Mouse (Mus musculus) kidney, embryonic 15.5 days (tissue): ENCODE results near the gene Vegfb. TPM values are rescaled to one million over a fixed set of nuclear protein-coding genes. Genes with fewer than 3 reads are reported as not detected.
A peak's percentile ranks its signal among the peaks of the same experiment; 100 is the strongest.
"Not testable (repeated sequence)": the region's sequence is repeated elsewhere in the genome, so short reads cannot be mapped to it uniquely, and the experiment has no call there.

Experiments used
- ATAC-seq: fragments of 200-750 bp; cut with Nextera tagmentation; replicated peaks from 2 replicates; pipeline ENCODE4 v1.8.0; 2017; ENCODE audit warnings: moderate TSS enrichment; ENCODE audit not compliant: low FRiP score
- H3K27ac ChIP-seq: fragments of 300-500 bp; sonication (generic); 2 replicates; pipeline ENCODE4 v1.5.1; 2015; ENCODE audit warnings: mild to moderate bottlenecking, inconsistent platforms
- H3K27me3 ChIP-seq: fragments of 300-500 bp; sonication (generic); 2 replicates; pipeline ENCODE4 v1.6.1; 2015; ENCODE audit warnings: inconsistent platforms
- H3K36me3 ChIP-seq: fragments of 300-500 bp; sonication (generic); 2 replicates; pipeline ENCODE4 v1.6.1; 2015; ENCODE audit warnings: inconsistent platforms
- H3K4me1 ChIP-seq: fragments of 300-500 bp; sonication (generic); 2 replicates; pipeline ENCODE4 v1.6.1; 2015; ENCODE audit warnings: inconsistent platforms
- H3K4me2 ChIP-seq: fragments of 300-500 bp; sonication (generic); 2 replicates; pipeline ENCODE4 v1.6.1; 2015; ENCODE audit warnings: moderate library complexity, mild to moderate bottlenecking, inconsistent platforms
- H3K4me3 ChIP-seq: fragments of 300-500 bp; sonication (generic); replicated peaks from 2 replicates; pipeline ENCODE4 v1.5.1; 2015; ENCODE audit warnings: mild to moderate bottlenecking, inconsistent platforms
- H3K9ac ChIP-seq: fragments of 300-500 bp; sonication (generic); 2 replicates; pipeline ENCODE4 v1.6.1; 2015; ENCODE audit warnings: mild to moderate bottlenecking, inconsistent platforms
- H3K9me3 ChIP-seq: fragments of 300-500 bp; sonication (generic); replicated peaks from 2 replicates; pipeline ENCODE4 v1.6.1; 2016; ENCODE audit warnings: inconsistent platforms
- WGBS: fragments of 180-500 bp; shearing (Covaris S2); methylation state at CpG from one replicate; pipeline ENCODE4 v1.1.7; 2015; ENCODE audit warnings: mixed read lengths; 5-methylcytosine and 5-hydroxymethylcytosine counted together
- polyA plus RNA-seq: library from polyadenylated mRNA; unstranded; fragments of >200 nt; fragmentation: Nextera tagmentation; extraction: Ambion mirVana; gene quantifications from 2 replicates; pipeline ENCODE4 v1.2.1, GENCODE M21; 2015

Gene Vegfb
- polyA plus RNA-seq, 1 experiment from 2014 or later = 41.0 TPM

DNA sequence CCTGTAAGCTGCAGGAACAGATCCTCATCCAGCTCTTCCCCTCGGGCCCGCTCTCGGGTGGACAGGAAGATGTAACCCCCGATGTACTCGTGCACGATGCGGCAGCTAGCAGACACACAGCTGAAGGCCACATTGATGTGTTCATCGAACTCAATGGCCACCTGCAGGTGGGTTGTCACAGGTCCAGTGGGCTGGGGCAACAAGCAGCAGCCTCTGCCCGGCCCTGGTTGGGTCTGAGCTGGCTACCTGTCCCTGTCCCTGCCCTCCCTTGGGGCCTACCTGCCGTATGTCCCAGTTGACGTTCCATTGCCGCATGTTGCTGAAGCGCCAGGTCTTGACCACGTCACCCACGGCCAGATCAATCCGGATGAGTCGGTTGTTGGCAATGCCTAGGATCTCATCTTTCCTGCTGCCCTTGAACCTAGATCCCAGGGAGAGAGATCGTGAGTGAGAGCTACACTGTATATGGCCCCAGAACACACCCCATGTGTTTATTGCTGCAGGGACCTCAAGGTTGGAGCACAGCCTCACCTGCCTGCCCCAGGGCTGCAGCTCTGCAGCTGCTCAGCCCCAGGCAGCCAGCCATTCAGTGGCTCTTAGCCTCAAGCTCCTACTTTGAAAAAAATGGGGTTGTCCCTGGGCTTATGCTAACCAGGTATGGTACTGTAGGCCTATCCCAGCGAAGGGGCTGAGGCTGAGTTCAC is 12.1 kb upstream of the Vegfb start:
- Histone ChIP-seq H3K9ac (no peak overlapping the region), H3K27ac (no peak overlapping the region), H3K36me3 (peaks cover 24% of the 10 kb centered on the region), H3K4me3 (no peak overlapping the region), H3K4me1 (peaks cover 30% of the 10 kb centered on the region), H3K9me3 (no peaks in the 10 kb centered on the region), H3K4me2 (no peak overlapping the region), H3K27me3 (no peaks in the 10 kb centered on the region)
- 95% methylated on average over 19 of the region's 19 CpGs for WGBS
- no peak for ATAC-seq

DNA sequence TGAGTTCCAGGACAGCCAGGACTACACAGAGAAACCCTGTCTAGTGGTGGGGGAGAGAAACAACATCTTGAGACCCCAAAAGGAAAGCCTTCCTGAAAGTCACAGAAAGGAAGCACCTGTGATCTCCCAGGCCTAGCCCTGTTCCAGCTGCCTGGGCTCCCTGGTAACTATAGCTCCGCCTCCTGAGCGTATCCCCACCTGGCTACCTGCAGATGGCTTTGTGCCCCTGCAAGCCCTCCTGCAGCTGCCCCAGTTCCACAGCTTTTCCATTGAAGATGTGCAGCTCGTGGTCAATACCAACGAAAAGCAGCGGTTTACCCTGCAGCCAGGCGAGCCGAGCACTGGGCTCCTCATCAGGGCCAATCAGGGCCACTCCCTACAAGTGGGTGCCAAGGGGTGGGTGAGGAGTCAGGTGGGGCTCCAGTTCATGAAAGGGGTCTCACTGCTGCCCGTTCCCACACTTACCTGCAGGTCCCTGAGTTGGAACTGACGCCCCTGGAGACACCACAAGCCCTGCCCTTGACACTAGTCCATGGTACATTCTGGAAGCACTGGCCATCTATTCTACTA is 10.4 kb upstream of the Vegfb start:
- Histone ChIP-seq H3K36me3 (peaks cover 24% of the 10 kb centered on the region), H3K27ac (no peak overlapping the region), H3K9ac (no peak overlapping the region), H3K4me2 (no peak overlapping the region), H3K4me3 (no peak overlapping the region), H3K27me3 (no peaks in the 10 kb centered on the region), H3K9me3 (no peaks in the 10 kb centered on the region), H3K4me1 (peaks cover 44% of the 10 kb centered on the region)
- WGBS = 89% methylated on average over 9 of the region's 9 CpGs
- no peak for ATAC-seq

DNA sequence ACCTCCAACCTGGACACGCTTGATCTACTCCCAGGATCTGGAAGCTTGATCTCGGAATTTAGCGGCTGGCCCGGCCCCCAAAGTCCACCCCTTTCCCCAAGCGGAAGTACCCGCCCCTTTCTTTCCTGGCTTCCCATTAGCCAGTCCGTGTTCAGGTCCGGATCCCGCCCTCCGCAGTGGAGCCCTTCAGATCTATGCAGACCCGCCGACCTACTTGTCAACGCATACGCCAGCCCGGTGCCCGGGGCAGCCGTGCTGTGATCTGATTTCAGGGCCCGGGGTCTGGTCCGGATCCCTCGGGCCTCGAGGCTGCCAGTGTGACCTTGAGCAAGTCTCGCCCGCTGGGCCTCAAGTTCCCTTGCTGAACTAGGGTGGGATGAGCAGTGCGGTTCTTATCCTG is 8.6 kb upstream of the Vegfb start, which contains the start of the genes Nudt22 and Trpt1:
Gene Nudt22 (minus strand): TSS at position 112 of the 400 bp plus-strand sequence.
Gene Trpt1 (plus strand): TSS at position 126 of the 400 bp plus-strand sequence.
- Histone ChIP-seq H3K4me1 (peaks cover 54% of the 10 kb centered on the region), H3K27ac (peak within 1 kb of the TSS; percentile 80), H3K4me3 (peak within 1 kb of the TSS; percentile 58), H3K27me3 (no peaks in the 10 kb centered on the region), H3K9me3 (no peaks in the 10 kb centered on the region), H3K36me3 (peaks cover 24% of the 10 kb centered on the region), H3K4me2 (peak within 1 kb of the TSS; percentile 82), H3K9ac (peak within 1 kb of the TSS; percentile 72)
- peak; percentile 80 for ATAC-seq
- under 1% methylated on average over 24 of the region's 24 CpGs for WGBS

DNA sequence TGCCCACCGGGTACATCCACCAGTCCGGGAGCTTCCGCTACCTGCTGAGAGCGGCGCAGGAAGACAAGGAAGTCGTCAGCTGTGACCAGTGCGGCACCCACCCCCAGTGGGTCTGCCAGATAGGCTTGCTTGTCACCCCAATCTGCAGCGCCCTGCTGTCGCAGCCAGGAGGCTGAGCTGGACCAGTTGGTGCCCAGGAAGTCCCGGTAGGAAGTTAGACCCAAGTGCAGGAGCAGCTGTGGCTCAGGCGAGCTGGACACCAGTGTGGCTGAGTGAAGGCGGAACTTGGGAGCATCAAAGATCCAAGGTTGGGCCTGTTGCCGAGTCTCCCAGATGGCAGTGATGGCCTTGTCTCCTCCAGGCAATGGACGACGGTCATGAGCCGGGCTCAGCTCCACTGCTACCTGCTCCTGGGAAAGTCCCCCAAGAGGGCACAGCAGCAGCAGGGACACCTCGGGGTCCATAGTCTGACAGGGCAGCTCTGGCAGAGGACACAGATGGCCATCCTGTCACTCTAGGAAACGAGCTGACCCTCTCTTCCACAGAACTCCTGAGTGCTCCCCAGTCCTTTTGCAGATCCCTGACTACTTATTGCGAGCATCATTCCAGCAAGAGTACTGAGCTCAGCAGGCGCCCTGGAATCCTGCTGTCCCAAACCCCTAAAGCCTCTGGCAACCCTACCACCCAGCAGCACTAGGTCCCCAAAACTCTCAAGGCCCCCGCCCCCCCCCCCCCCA is 8.0 kb upstream of the Vegfb start:
- Histone ChIP-seq H3K27me3 (no peaks in the 10 kb centered on the region), H3K36me3 (peaks cover 23% of the 10 kb centered on the region), H3K9me3 (no peaks in the 10 kb centered on the region), H3K27ac (peak overlapping the region; percentile 68), H3K4me3 (peak overlapping the region; percentile 58), H3K9ac (peak overlapping the region; percentile 72), H3K4me2 (peak overlapping the region; percentile 82), H3K4me1 (peaks cover 54% of the 10 kb centered on the region)
- WGBS = 42% methylated on average over 21 of the region's 21 CpGs
- ATAC-seq = no peak

DNA sequence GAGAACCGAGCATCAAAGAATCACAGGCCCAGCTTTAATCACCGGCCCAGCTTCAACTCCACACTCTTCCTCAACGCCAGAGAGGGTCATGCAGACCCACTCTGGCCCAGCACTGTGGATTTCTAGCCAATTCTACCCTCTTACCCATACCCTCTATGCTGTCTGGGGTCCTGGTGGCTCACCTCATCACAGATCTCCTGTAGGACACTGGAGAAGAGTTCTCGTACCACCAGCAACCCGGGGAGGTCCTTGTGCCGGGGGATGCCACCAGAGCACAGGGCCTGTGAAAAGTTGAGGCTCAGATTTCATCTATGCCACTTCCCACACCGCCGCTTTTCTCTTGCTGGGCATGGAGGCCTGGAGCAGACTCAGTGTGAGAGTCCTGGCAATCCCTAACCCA is 7.0 kb upstream of the Vegfb start:
- Histone ChIP-seq H3K4me1 (peaks cover 56% of the 10 kb centered on the region), H3K27me3 (no peaks in the 10 kb centered on the region), H3K9ac (0 out of 2 replicates have a peak overlapping the region, but pooled peaks have one; percentile 72), H3K9me3 (no peaks in the 10 kb centered on the region), H3K4me3 (peak overlapping the region; percentile 58), H3K36me3 (peaks cover 14% of the 10 kb centered on the region), H3K4me2 (peak overlapping the region; percentile 82), H3K27ac (peak overlapping the region; percentile 39; the same call in 1 of the 2 replicates)
- WGBS = 71% methylated on average over 8 of the region's 8 CpGs
- ATAC-seq = no peak

GRCm38 (mm10) chr19:6994002-6994401 is 6.6 kb upstream of the Vegfb start:
- Histone ChIP-seq H3K4me3 (no peak overlapping the region; the same call in 1 of the 2 replicates), H3K36me3 (peaks cover 12% of the 10 kb centered on the region), H3K27me3 (no peaks in the 10 kb centered on the region), H3K27ac (no peak overlapping the region), H3K4me1 (peaks cover 56% of the 10 kb centered on the region), H3K4me2 (peak overlapping the region; percentile 82; the same call in 1 of the 2 replicates), H3K9ac (no peak overlapping the region), H3K9me3 (no peaks in the 10 kb centered on the region)
- no peak for ATAC-seq
- WGBS = 87% methylated on average over 8 of the region's 8 CpGs

DNA sequence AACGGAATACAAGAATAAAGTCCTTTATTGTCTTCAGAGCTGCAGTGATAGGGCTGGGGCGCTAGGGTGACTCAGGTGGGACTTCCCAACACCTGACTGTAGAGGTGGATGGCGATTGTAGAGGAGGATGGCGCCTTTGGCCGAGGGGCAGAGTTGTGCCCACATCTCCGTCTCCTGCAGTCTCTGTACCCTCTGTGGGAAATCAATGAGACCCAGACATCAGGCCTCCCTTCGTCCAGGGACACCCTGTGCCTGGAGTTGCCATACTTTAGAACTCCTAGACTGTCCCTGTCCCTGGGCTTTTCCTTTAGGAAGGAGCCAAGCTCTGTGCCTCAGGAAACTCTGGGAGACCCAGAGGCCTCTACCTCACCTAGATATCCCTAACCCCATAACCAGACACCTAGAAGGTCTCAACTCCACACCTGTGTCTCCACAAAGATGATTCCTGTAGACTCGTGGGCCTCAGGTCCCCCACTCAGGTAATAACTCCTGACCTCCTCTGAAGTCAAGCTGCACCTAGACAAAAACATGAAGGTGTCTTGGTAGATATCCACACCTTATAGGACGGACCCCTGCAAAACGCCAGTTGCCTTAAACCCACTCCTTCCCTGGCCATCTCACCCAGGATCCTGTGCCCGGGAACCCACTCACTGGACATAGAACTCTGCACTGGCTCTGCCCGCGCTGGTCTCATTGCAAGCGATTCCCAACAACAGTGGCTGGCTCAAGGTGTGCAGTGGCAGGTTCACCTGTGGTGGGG is 5.7 kb upstream of the Vegfb start:
- Histone ChIP-seq H3K9me3 (no peaks in the 10 kb centered on the region), H3K4me2 (peak overlapping the region; percentile 81), H3K36me3 (peaks cover 4% of the 10 kb centered on the region), H3K4me1 (peaks cover 59% of the 10 kb centered on the region), H3K9ac (peak overlapping the region; percentile 56), H3K4me3 (peak overlapping the region; percentile 62), H3K27me3 (no peaks in the 10 kb centered on the region), H3K27ac (peak overlapping the region; percentile 74)
- no peak for ATAC-seq
- WGBS = 60% methylated on average over 14 of the region's 14 CpGs

GRCm38 (mm10) chr19:6992011-6992858 is 4.8 kb upstream of the Vegfb start, which contains the start of gene Dnajc4:
Gene Dnajc4, minus strand, starts transcription at chr19:6992572.
- WGBS = 2% methylated on average over 37 of the region's 37 CpGs
- H3K4me2 ChIP-seq = peak within 1 kb of the TSS; percentile 81
- peak within 1 kb of the TSS; percentile 74 for H3K27ac ChIP-seq

DNA sequence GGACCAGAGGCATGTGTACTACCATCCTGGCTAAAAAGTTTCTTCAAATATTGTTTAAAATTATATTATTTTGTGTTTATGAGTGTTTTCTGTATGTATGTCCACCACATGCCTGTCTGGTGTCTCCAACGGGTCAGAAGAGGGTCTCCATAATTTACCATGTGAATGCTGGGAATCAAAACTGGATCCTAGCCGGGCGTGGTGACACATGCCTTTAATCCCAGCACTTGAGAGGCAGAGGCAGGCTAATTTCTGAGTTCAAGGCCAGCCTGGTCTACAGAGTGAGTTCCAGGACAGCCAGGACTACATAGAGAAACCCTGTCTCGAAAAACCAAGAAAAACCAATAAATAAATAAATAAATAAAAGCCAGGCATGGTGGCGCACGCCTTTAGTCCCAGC is 3.7 kb upstream of the Vegfb start:
- H3K9me3 ChIP-seq, H3K36me3 ChIP-seq, H3K27ac ChIP-seq, H3K9ac ChIP-seq, H3K27me3 ChIP-seq, H3K4me3 ChIP-seq, ATAC-seq, H3K4me2 ChIP-seq: not testable (repeated sequence)
- 90% methylated on average over 6 of the region's 6 CpGs for WGBS
- H3K4me1 ChIP-seq = peaks cover 56% of the 10 kb centered on the region

More at GRCm38 (mm10) chr19:6992011-6992858, 4.8 kb upstream of the Vegfb start, which contains the start of gene Dnajc4:
- H3K9ac ChIP-seq = peak within 1 kb of the TSS; percentile 59
- H3K4me1 ChIP-seq = peaks cover 59% of the 10 kb centered on the region
- H3K4me3 ChIP-seq = peak within 1 kb of the TSS; percentile 62
- H3K36me3 ChIP-seq = peaks cover 3% of the 10 kb centered on the region; the same call in 1 of the 2 replicates
- H3K27me3 ChIP-seq = no peaks in the 10 kb centered on the region
- H3K9me3 ChIP-seq = no peaks in the 10 kb centered on the region
- peak; percentile 93 for ATAC-seq

- H3K9me3 ChIP-seq = no peaks in the 10 kb centered on the region
- no peaks in the 10 kb centered on the region for H3K27me3 ChIP-seq
- no peak overlapping the region for H3K4me2 ChIP-seq
- peaks cover 58% of the 10 kb centered on the region for H3K4me1 ChIP-seq
- H3K9ac ChIP-seq = no peak overlapping the region
- H3K27ac ChIP-seq = no peak overlapping the region
- peaks cover 3% of the 10 kb centered on the region; the same call in 1 of the 2 replicates for H3K36me3 ChIP-seq
- ATAC-seq = no peak
- H3K4me3 ChIP-seq = no peak overlapping the region
- WGBS = 84% methylated on average over 6 of the region's 6 CpGs
Observed at GRCm38 (mm10) chr19:6990712-6991111, 3.3 kb upstream of the Vegfb start.

DNA sequence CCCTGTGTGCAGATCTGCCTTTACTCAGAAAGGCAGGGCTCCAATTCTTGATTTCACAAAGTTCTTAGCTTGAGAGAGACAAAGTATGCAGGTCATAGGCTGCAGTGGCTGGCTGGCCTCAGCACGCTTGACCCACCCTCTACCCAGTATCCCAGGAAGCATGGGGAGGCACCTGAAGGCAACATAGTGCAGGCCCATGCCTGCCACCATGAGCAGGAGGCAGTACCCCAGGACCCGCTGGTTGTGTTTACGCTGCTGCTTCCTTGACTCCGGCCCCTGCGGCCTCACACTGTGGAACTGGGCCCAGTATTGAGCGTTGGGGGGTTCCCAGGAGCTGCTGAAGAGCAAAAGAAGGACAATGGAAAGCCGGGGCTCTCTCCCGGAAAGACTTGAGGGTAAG is 1.8 kb upstream of the Vegfb start:
- no peak overlapping the region for H3K4me2 ChIP-seq
- ATAC-seq = no peak
- no peak overlapping the region for H3K9ac ChIP-seq
- H3K27ac ChIP-seq = no peak overlapping the region
- H3K36me3 ChIP-seq = peaks cover 14% of the 10 kb centered on the region
- peaks cover 46% of the 10 kb centered on the region for H3K4me1 ChIP-seq
- H3K27me3 ChIP-seq = no peaks in the 10 kb centered on the region
- H3K9me3 ChIP-seq = no peaks in the 10 kb centered on the region
- 92% methylated on average over 8 of the region's 8 CpGs for WGBS
- H3K4me3 ChIP-seq = no peak overlapping the region
